Mouse (Mus musculus): ENCODE results near the gene Urb2.

- TF ChIP-seq CTCF (IDR thresholded peaks at IDR 0.05; ENCODE audit: extremely low read depth, insufficient read depth, low read length) (peak; percentile 34; the same call in 1 of the 2 replicates), POLR2A (IDR thresholded peaks at IDR 0.05; ENCODE audit: extremely low read depth, insufficient read depth, low read length) (no peak)
Observed at GRCm38 (mm10) chr8:123992587-123992986, 28.7 kb upstream of the Urb2 start.
